In the genomic region with DNA sequence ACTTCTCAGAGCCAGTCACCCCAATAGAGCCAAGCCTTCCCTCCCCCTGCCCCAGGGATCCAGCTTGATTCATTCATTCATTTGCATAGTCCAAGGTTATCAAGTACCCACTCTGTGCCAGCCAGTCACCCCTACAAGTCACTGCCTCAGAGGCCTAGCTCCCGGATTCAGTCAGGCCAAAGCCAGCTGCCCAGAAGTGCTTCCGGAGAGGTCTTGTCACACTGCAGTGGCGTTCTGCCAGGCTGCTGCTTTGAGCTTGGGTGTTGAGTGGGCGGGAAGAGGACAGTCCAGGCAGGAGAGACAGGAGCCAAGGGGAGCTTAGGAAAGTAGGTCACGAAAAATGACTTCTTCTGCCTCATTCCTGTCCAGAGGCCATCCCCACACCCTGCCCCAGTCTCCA, we compare ENCODE assay signal across 8 mouse cellular contexts. TPM values are rescaled to one million over a fixed set of nuclear protein-coding genes. Genes with fewer than 3 reads are reported as not detected.
DNase-seq lines count a peak whose midpoint lies in the region; ATAC-seq and TF ChIP-seq lines count a peak whose summit lies in the region.

No protein-coding gene starts in this region.

- intact Hi-C loops in gastrocnemius, postnatal 14 days (cut with DNase I; ENCODE audit: low total_unique reads), result no loop called here

- TF ChIP-seq POLR2A in bone marrow macrophage, adult 2 months (IDR thresholded peaks at IDR 0.05; ENCODE audit: borderline replicate concordance, low read depth, low read length), result no peak

- peaks cover 81% of the 10 kb centered on the region for H3K4me1 ChIP-seq in bone marrow macrophage, adult 2 months (ENCODE audit: control insufficient read depth, insufficient read depth, low read length)

- no peak for ATAC-seq in megakaryocyte, adult 5-6 weeks (ENCODE audit: poor library complexity, severe bottlenecking)

- TF ChIP-seq CTCF in bone marrow macrophage, adult 2 months (IDR thresholded peaks at IDR 0.05; ENCODE audit: low read depth, low read length), result no peak

- peak overlapping the region; percentile 19 for H3K4me3 ChIP-seq in bone marrow macrophage, adult 2 months (ENCODE audit: insufficient read depth, low read length)

- H3K27ac ChIP-seq in bone marrow macrophage, adult 2 months (ENCODE audit: insufficient read depth, low read depth, low read length), result peak overlapping the region; percentile 81

- peak; percentile 63 for DNase-seq in ovary, adult 18-20 months (ENCODE audit: low spot score)
- DNase-seq in ovary, postnatal 10 days (ENCODE audit: low spot score), result no peak
- DNase-seq in gastrocnemius, postnatal 14 days, result peak; percentile 84
- peak; percentile 82 for DNase-seq in kidney, adult 18-20 months
- DNase-seq in lung, postnatal 10 days, result peak; percentile 93
- DNase-seq in thymus, postnatal 36 days, result no peak

RNA-seq across cellular contexts. Expression of a gene that starts 17.0 kb away (rescaled TPM):
- 66.3 and 69.0 TPM in 2 replicates for polyA plus RNA-seq in bone marrow macrophage, adult 2 months (2012; ENCODE audit: insufficient read depth, insufficient read length, missing spikeins)
- 10 to 100 TPM; 20.1 to 23.1 TPM for total RNA-seq in gastrocnemius, postnatal 14 days (2021)
- total RNA-seq in megakaryocyte, adult 5-6 weeks (2015), result 14.1 and 18.2 TPM in 2 replicates
- total RNA-seq in megakaryocyte, adult 5-6 weeks (2017), result 18.0 and 20.1 TPM in 2 replicates

Comparison
In these comparisons a context has a peak if more than half of its experiments do, and no peak if none do; other contexts are left out.
1. DNase-seq: peak in ovary, adult 18-20 months (single experiment), gastrocnemius, postnatal 14 days (single experiment), kidney, adult 18-20 months (single experiment) and lung, postnatal 10 days (single experiment); none in ovary, postnatal 10 days (single experiment) and thymus, postnatal 36 days (0 of 2).